Mouse (Mus musculus): ENCODE data around the gene Xpot. TPM values are rescaled to one million over a fixed set of nuclear protein-coding genes. Genes with fewer than 3 reads are reported as not detected.

Gene Xpot
- total and polyA plus RNA-seq, 3 experiments, result 132 to 151 (median 140) TPM

DNA sequence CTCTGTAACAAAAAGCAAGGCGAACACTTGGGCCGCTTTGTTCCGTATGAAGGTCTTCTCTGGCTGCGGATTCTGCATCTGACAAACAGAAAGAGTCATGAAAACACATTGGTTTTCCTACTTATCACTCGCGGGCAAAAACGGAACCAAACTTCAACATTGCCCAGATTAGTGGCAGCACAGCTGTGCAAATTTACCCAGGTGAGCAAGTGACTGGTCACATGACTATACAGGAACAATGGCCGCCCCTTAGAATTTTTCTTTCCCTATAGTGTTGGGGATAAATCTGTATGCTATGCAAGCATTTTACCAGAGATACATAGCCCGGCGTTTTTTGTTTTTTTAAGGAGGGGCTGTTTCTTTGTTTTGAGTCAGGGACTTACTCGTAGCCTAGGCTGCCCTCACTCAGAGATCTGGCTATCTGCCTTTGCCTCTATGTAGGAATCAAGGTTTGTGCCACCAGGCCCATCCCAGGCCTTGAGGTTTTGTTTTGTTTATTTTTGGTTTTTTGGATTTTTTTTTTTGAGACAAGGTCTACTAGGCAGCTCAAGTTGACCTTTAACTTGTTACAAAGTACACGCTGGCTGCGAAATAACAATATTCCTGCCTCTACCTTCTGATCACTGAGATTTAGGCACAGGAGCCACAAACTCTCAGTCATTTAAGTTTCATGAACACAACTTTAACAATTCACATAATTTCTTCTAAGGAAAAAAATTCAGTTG lies 10.8 kb downstream of the Xpot start:
- in situ Hi-C loops (cut with MboI; ENCODE audit: low pct_ligation_motif_present, low pct_unique_long_range_greater_than_20kb, low sequenced_read_pairs) (no loop called here), dilution Hi-C loops (cut with MboI; ENCODE audit: extremely low pct_ligation_motif_present, extremely low pct_unique_long_range_greater_than_20kb, low sequenced_read_pairs) (no loop called here)
- no peaks in the 10 kb centered on the region for H3K27me3 ChIP-seq (replicated peaks)
- H3K79me2 ChIP-seq (replicated peaks; ENCODE audit: control insufficient read depth, extremely low read depth, insufficient read depth, poor library complexity, severe bottlenecking), result peaks cover 3% of the 10 kb centered on the region; the same call in 1 of the 2 replicates
- H3K9ac ChIP-seq (ENCODE audit: insufficient read depth, low read depth), result no peak overlapping the region
- H3K4me1 ChIP-seq (ENCODE audit: control insufficient read depth in 1 of 2, insufficient read depth in 2 of 2), result no peaks in the 10 kb centered on the region
- H3K36me3 ChIP-seq (replicated peaks in 1 of 2; ENCODE audit: control insufficient read depth in 1 of 2, insufficient read depth in 1 of 2, low read length in 1 of 2), result peaks cover 83 to 94% of the 10 kb centered on the region in 2 experiments
- H3K4me2 ChIP-seq (ENCODE audit: insufficient read depth, low read depth, poor library complexity, severe bottlenecking), result no peak overlapping the region
- TF ChIP-seq SIN3A (IDR thresholded peaks at IDR 0.05; ENCODE audit: low read length) (no peak), EP300 (IDR thresholded peaks at IDR 0.05; ENCODE audit: low read length) (no peak), ETS1 (conservative IDR thresholded peaks at IDR 0.05; ENCODE audit: low read depth, low read length) (no peak), JUND (conservative IDR thresholded peaks at IDR 0.05; ENCODE audit: low read depth, low read length) (no peak), BHLHE40 (IDR thresholded peaks at IDR 0.05; ENCODE audit: low read depth, low read length) (no peak), POLR2AphosphoS2 (IDR thresholded peaks at IDR 0.05; ENCODE audit: low read depth, low read length) (no peak), MAFK (IDR thresholded peaks at IDR 0.05; ENCODE audit: insufficient replicate concordance, low read length) (no peak), NRF1 (IDR thresholded peaks at IDR 0.05; ENCODE audit: low read depth, low read length) (no peak), KAT2A (IDR thresholded peaks at IDR 0.05; ENCODE audit: insufficient replicate concordance, low read length) (no peak), TCF12 (IDR thresholded peaks at IDR 0.05; ENCODE audit: low read depth, low read length) (no peak), POLR2A (IDR thresholded peaks at IDR 0.05; ENCODE audit: low read depth, low read length) (no peak), MXI1 (IDR thresholded peaks at IDR 0.05; ENCODE audit: low read depth, low read length) (no peak), JUN (IDR thresholded peaks at IDR 0.05; ENCODE audit: insufficient read depth, low read depth, low read length) (no peak)
- no peak overlapping the region for H3K27ac ChIP-seq (ENCODE audit: insufficient read depth, low read depth)
- H3K9me3 ChIP-seq (replicated peaks; ENCODE audit: low read length), result peaks cover 1% of the 10 kb centered on the region
- no peak for DNase-seq (ENCODE audit: extremely low read depth)
- H3K4me3 ChIP-seq (replicated peaks in 1 of 3; ENCODE audit: low read depth in 2 of 3, low read length in 2 of 3, poor library complexity in 1 of 3), result no peak overlapping the region

DNA sequence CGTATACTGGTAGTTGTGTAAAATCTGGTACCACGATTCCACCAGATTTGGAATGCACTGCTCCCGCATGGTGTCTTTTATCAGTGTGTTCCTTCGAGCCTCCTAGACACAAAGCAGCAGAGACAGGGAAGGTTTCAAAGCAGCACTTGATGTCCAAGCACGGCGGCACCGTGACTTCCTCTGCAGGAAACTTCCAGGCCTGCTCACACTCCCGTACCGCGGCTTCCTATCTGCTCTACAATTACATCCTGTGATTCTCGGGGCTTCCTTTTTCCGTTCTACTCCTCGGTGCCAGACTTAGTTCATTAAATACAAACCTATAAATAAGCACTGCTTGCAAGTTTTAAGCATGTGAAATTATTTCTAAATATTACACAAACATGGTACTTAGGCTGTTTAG lies 12.6 kb downstream of the Xpot start:
- dilution Hi-C loops (cut with MboI; ENCODE audit: extremely low pct_ligation_motif_present, extremely low pct_unique_long_range_greater_than_20kb, low sequenced_read_pairs), result no loop called here
- H3K27ac ChIP-seq (ENCODE audit: insufficient read depth, low read depth), result no peak overlapping the region
- peaks cover 86 to 97% of the 10 kb centered on the region in 2 experiments for H3K36me3 ChIP-seq (replicated peaks in 1 of 2; ENCODE audit: control insufficient read depth in 1 of 2, insufficient read depth in 1 of 2, low read length in 1 of 2)

More for the DNA sequence above, 12.6 kb downstream of the Xpot start:
- H3K4me1 ChIP-seq (ENCODE audit: control insufficient read depth in 1 of 2, insufficient read depth in 2 of 2), result no peaks in the 10 kb centered on the region; a peak in 1 of 4 replicates
- H3K4me2 ChIP-seq (ENCODE audit: insufficient read depth, low read depth, poor library complexity, severe bottlenecking), result no peak overlapping the region
- in situ Hi-C loops (cut with MboI; ENCODE audit: low pct_ligation_motif_present, low pct_unique_long_range_greater_than_20kb, low sequenced_read_pairs), result no loop called here
- H3K79me2 ChIP-seq (replicated peaks; ENCODE audit: control insufficient read depth, extremely low read depth, insufficient read depth, poor library complexity, severe bottlenecking), result peaks cover 1% of the 10 kb centered on the region; the same call in 1 of the 2 replicates
- no peak overlapping the region for H3K9ac ChIP-seq (ENCODE audit: insufficient read depth, low read depth)
- no peak overlapping the region for H3K4me3 ChIP-seq (replicated peaks in 1 of 3; ENCODE audit: low read depth in 2 of 3, low read length in 2 of 3, poor library complexity in 1 of 3)
- H3K27me3 ChIP-seq (replicated peaks), result no peaks in the 10 kb centered on the region
- TF ChIP-seq BHLHE40 (IDR thresholded peaks at IDR 0.05; ENCODE audit: low read depth, low read length), result no peak
- no peak for TF ChIP-seq JUN (IDR thresholded peaks at IDR 0.05; ENCODE audit: insufficient read depth, low read depth, low read length)
- TF ChIP-seq NRF1 (IDR thresholded peaks at IDR 0.05; ENCODE audit: low read depth, low read length), result no peak
- TF ChIP-seq MXI1 (IDR thresholded peaks at IDR 0.05; ENCODE audit: low read depth, low read length), result no peak
- TF ChIP-seq EP300 (IDR thresholded peaks at IDR 0.05; ENCODE audit: low read length), result no peak
- no peak for TF ChIP-seq MAX (IDR thresholded peaks at IDR 0.05; ENCODE audit: low read length)
- TF ChIP-seq SIN3A (IDR thresholded peaks at IDR 0.05; ENCODE audit: low read length), result no peak
- no peak for DNase-seq (ENCODE audit: extremely low read depth)
- H3K9me3 ChIP-seq (replicated peaks; ENCODE audit: low read length), result peaks cover 8% of the 10 kb centered on the region
